Mouse (Mus musculus): ENCODE data around the gene Tdgf1.

GRCm38 (mm10) chr9:110988078-110988477 lies 42.1 kb upstream of the Tdgf1 start:
- TF ChIP-seq CTCF (IDR thresholded peaks at IDR 0.05; ENCODE audit: low read depth): no peak
- TF ChIP-seq EP300 (optimal IDR thresholded peaks at IDR 0.05): no peak
